Mouse (Mus musculus): ENCODE results near the gene Gm17949.
"Not testable (repeated sequence)": the region's sequence is repeated elsewhere in the genome, so short reads cannot be mapped to it uniquely, and the experiment has no call there.

Gm17949 gene

DNA sequence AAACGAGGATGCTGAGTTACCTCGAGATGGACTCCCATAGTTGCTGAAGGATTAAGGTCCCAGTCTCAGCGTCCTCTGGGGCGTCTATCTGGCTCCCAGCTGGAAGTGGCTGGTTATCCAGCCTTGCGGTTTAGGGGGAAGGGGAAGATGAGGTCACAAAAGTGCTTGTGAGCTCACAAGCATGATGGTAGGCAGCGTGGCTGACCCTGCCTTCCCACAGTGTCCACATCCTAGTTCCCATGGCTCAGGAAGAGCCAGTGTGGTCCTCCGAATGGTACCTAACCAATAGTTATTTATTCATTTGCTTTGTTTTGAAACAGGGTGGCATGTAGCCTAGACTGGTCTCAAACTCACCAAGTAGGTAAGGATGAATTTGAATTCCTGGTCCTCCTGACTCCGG lies 30.3 kb downstream of the Gm17949 start, which contains the start of gene Slc25a41:
Gene Slc25a41 (minus strand): TSS at position 101 of the 400 bp plus-strand sequence.
- in situ Hi-C loops (cut with MboI): no loop called here

DNA sequence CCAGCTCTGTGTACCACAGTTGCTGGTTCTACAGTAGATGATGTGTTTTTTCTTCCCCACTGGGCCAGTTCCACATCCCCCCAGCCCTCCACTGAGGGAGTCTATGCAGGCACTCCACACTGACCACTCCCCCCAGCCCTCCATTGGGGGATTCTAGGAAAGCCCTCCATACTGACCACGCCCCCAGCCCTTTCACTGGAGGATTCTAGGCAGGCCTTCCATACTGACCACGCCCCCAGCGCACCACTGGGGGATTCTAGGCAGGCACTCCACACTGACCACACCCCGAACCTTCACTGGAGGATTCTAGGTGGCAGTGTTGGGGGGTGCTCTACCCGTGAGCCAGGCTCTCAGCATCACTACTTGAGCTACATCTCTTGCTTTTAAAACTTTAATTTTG lies 36.1 kb downstream of the Gm17949 start:
- in situ Hi-C loops (cut with MboI): no loop called here

GRCm38 (mm10) chr17:57048816-57049215 lies 37.5 kb downstream of the Gm17949 start:
- in situ Hi-C loops (cut with MboI): no loop called here

GRCm38 (mm10) chr17:57051679-57052078 lies 40.4 kb downstream of the Gm17949 start:
- in situ Hi-C loops (cut with MboI): not testable (repeated sequence)

DNA sequence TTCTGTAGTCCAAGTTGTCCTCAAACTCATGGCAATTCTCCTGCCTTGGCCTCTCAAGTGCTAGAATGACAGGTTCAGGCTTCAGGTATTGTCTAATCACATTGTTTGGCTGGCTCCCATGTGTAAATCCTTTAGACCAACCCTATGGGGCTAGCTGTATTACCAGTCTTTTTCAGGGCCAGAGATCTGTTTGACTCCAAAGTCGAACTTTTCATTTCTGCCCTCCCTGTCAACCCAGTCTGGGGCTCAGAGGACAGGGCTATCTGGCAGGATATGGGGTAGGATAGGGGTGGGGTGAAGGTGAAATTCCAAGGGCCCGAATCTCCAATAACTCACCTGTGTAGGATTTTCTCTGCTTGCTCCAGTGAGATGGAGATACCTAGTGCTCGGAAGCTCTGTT lies 45.0 kb downstream of the Gm17949 start:
- in situ Hi-C loops (cut with MboI): no loop called here

- in situ Hi-C loops (cut with MboI): no loop called here
Observed at GRCm38 (mm10) chr17:57058891-57059485, 47.7 kb downstream of the Gm17949 start, which contains the start of gene Crb3. TSS of gene Crb3 (plus strand) at chr17:57059105.

GRCm38 (mm10) chr17:57059486-57059977 lies 48.3 kb downstream of the Gm17949 start, which contains the start of gene Slc25a23:
TSS of gene Slc25a23 (minus strand) at chr17:57059863.
- in situ Hi-C loops (cut with MboI): no loop called here

DNA sequence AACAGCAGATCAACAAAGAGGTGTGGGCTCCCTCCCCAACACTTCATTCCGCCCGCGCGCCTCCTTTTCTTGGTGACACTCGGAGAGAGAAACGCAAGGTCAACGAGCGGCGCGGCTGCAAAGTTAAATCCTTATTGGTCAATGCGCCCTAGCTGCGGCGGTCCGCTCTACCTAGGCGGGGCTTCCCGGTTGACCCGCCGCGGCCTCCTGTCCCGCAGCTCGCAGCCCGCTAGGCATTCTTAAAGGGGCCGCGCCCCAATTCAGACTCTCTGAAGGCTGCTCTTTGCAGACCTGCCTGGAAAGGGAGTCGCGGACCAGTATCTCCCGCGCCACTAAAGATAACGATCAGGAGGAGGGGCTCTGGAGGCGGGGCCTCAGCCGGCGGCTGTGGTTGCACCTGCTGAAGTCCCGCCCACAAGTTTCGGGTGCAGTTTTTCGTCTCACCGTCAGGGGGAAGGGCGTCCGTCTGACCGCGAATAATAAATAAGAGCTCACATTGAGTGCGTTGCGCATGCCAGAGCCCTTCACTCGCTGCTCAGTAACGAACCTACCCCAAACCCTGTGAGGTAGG lies 49.0 kb downstream of the Gm17949 start:
- in situ Hi-C loops (cut with MboI): no loop called here

DNA sequence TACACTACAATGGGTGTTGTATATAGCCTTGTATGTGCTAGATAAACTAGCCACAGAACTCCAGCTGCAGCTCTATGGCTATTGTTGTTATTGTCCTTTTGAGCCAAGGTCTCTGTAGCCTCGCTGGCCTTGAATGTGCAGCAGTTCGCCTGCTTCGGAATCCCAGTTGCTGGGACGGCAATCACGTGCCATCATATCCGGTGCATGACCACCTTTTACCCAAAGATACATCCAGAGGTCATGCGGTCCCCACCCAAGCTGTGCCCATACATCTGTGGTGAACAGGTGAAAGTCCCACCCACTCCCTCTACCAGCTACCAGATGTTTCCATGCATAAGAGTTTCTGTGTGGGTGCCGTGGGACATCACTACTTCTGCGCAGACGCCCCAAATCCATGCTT lies 49.8 kb downstream of the Gm17949 start:
- in situ Hi-C loops (cut with MboI): no loop called here

- in situ Hi-C loops (cut with MboI): no loop called here
Observed at GRCm38 (mm10) chr17:57062011-57062521, 50.8 kb downstream of the Gm17949 start.

GRCm38 (mm10) chr17:57062548-57062947 lies 51.3 kb downstream of the Gm17949 start:
- in situ Hi-C loops (cut with MboI): no loop called here

GRCm38 (mm10) chr17:57063031-57063430 lies 51.8 kb downstream of the Gm17949 start:
- in situ Hi-C loops (cut with MboI): no loop called here

DNA sequence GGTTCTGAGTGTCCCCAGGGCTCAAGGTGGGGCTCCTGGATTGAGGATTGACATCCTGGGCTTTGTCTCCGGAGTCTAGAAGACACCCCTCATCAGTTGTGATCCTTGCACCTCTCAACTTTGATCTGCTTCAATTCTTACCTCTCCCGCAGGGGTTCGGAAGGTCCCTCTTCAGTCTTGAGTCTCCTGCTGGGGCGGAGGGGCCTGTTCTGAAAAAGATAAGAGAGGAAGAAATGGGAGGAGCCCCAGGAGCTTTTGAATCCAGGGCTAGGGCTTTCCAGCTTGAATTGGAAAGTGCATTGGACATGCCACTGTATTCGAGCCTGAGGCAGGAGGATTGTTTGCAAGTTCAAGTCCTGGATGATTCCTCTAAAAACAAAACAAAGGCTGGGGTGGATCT lies 55.6 kb downstream of the Gm17949 start:
- in situ Hi-C loops (cut with MboI): no loop called here

DNA sequence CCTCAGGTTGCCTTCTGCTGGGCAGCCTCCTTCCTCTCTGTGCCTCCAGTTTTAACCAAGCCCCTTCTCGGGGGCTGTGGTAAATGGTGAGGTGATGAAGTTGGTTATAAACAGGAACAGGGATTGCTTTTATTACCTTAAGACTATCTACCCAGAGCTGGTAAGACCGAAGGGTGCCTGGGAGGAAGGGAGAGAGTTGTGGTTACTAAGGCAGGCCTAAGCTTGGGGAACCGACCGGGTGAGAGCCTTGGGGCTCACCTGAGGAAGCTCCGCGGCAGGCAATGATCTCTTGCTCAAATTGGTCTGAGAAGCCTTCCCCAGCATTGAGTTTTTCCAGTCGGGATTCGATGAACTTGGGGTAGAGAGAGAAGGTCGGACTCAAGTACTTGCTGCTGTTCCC lies 59.0 kb downstream of the Gm17949 start:
- in situ Hi-C loops (cut with MboI): no loop called here

DNA sequence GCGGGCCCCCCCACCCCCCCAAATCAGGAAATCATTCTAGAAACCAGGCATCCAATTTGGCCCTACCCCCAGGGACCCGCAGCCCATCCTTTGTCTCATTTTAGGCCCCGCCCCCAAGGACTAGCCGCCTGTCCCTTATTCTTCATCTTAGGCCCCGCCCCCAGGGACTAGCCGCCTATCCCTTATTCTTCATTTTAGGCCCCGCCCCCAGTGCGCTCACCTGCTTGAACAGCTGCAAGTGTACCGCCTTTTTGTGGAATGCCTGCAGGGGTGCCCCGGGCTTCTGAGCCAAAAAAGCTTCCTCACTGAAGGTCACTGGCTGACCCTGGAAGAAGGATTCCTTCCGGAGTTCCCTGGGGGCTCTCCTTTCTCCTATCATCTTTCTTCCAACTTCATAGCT lies 59.4 kb downstream of the Gm17949 start:
- in situ Hi-C loops (cut with MboI): no loop called here
